Mouse (Mus musculus) olfactory bulb, adult 2 months (tissue): Measurements from ENCODE around the gene Spdl1.

Source experiments
- CTCF ChIP-seq: fragments of 200-500 bp; IDR thresholded peaks from 2 replicates; pipeline ENCODE4 v1.5.1; 2012; ENCODE audit warnings: low read depth, mild to moderate bottlenecking, low read length, moderate library complexity; ENCODE audit not compliant: insufficient read depth
- POLR2A ChIP-seq: fragments of 200-500 bp; IDR thresholded peaks from 2 replicates; pipeline ENCODE4 v1.6.1; 2012; ENCODE audit warnings: mild to moderate bottlenecking, low read depth, low read length, moderate library complexity; ENCODE audit not compliant: insufficient read depth

- TF ChIP-seq CTCF: no peak
- no peak for TF ChIP-seq POLR2A
These were observed 63.5 kb downstream of the Spdl1 start for GRCm38 (mm10) chr11:34769946-34770345.
